Mouse (Mus musculus): ENCODE measurements at regions not wholly inside any gene's neighbourhood (a gene's known extent, or its start where the extent isn't known, plus 50 kb on each side); places are given as distances from the start of the nearest gene placed in this dataset.

DNA sequence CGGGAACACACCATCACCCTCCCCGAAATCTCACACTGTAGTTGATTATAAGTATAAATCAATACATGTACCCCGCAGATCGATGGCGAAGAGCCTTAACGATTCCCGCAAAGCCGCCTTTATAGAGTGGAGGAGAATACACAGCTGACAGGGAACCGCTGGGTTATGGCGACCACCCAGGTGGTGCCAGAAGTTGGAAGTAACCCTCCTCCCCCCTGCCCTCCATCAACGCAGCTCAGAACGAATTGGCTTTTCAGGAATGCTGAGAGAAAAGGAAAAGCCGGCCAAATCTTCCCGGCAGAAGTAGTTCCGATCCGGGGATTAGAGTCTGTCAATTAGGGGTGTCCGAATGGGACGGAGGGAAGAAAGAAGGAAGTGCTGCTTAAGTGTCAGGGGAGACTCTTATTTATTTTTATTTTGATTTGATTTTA lies 75.6 kb upstream of the Hmga2 start:
- no peak for TF ChIP-seq CTCF (IDR thresholded peaks at IDR 0.05; ENCODE audit: insufficient read depth, low read length)
- TF ChIP-seq POLR2A (IDR thresholded peaks at IDR 0.05; ENCODE audit: borderline replicate concordance, extremely low read depth, low read depth, low read length) = no peak

All from lung, adult 2 months (tissue).